Mouse (Mus musculus) heart, adult 2 months (tissue): ENCODE data around the gene Rreb1. TPM values are rescaled to one million over a fixed set of nuclear protein-coding genes. Genes with fewer than 3 reads are reported as not detected.

ENCODE experiments used
- DNase-seq, 2 experiments: peaks; one replicate each; pipeline ENCODE4 v3.0.0; 2021
- H3K27ac ChIP-seq: fragments of 200-600 bp; 2 replicates; pipeline ENCODE4 v1.8.1; 2022
- H3K27me3 ChIP-seq: fragments of 200-500 bp; 2 replicates; pipeline ENCODE4 v1.6.1; 2012; ENCODE audit warnings: mild to moderate bottlenecking, low read length, inconsistent platforms, mixed read lengths; ENCODE audit not compliant: control insufficient read depth, insufficient read depth
- H3K36me3 ChIP-seq: fragments of 200-500 bp; 2 replicates; pipeline ENCODE4 v1.6.1; 2012; ENCODE audit warnings: low read length, inconsistent platforms; ENCODE audit not compliant: control insufficient read depth, insufficient read depth
- H3K4me1 ChIP-seq: fragments of 200-500 bp; 2 replicates; pipeline ENCODE4 v1.6.1; 2011; ENCODE audit warnings: low read length; ENCODE audit not compliant: control insufficient read depth, insufficient read depth
- H3K4me3 ChIP-seq: fragments of 200-600 bp; 2 replicates; pipeline ENCODE4 v1.8.1; 2022
- H3K79me2 ChIP-seq: fragments of 200-500 bp; replicated peaks from 2 replicates; pipeline ENCODE4 v1.6.1; 2012; ENCODE audit warnings: mild to moderate bottlenecking, inconsistent platforms, low read length, moderate library complexity, mixed read lengths; ENCODE audit not compliant: control insufficient read depth, insufficient read depth
- H3K9ac ChIP-seq: fragments of 200-500 bp; 2 replicates; pipeline ENCODE4 v1.6.1; 2012; ENCODE audit warnings: low read depth, mild to moderate bottlenecking, control low read depth, inconsistent platforms, low read length, mixed read lengths
- CTCF ChIP-seq: fragments of 200-600 bp; IDR thresholded peaks from 2 replicates; pipeline ENCODE4 v1.8.1; 2022; ENCODE audit warnings: antibody characterized with exemption, mild to moderate bottlenecking, moderate library complexity
- EP300 ChIP-seq: fragments of 200-500 bp; IDR thresholded peaks from 2 replicates; pipeline ENCODE4 v1.6.1; 2011; ENCODE audit warnings: low read depth, low read length, control low read depth; ENCODE audit not compliant: insufficient read depth
- POLR2A ChIP-seq: fragments of 200-500 bp; IDR thresholded peaks from 2 replicates; pipeline ENCODE4 v1.6.1; 2011; ENCODE audit warnings: mild to moderate bottlenecking, low read depth, low read length, control low read depth; ENCODE audit not compliant: insufficient read depth
- WGBS: fragments of 180-500 bp; shearing (Covaris S2); methylation state at CpG from one replicate; pipeline ENCODE4 v1.1.7; 2018; 5-methylcytosine and 5-hydroxymethylcytosine counted together
- intact Hi-C: fragments of 180-260 bp; cut with DNase I; formaldehyde crosslinking; loops from one replicate; pipeline ENCODE4 v1.15.1; 2025
- polyA plus RNA-seq: library from polyadenylated mRNA; depleted of rRNA; stranded (reverse); fragments of >200 nt; gene quantifications from 2 replicates; pipeline ENCODE4 v1.2.3, GENCODE M21; 2012; rRNA removed
- total RNA-seq, 2 experiments: library from RNA; stranded (reverse); gene quantifications; 2 replicates each; pipeline ENCODE4 v1.2.3; 2021

Rreb1 gene
- total and polyA plus RNA-seq, 3 experiments = 12.8 to 57.5 (median 34.3) TPM

- intact Hi-C loops = no loop called here
- no peak overlapping the region for H3K9ac ChIP-seq
- TF ChIP-seq POLR2A (no peak), EP300 (no peak), CTCF (no peak)
- H3K27ac ChIP-seq = no peak overlapping the region
- no peaks in the 10 kb centered on the region for H3K4me1 ChIP-seq
- H3K4me3 ChIP-seq = no peak overlapping the region
- H3K27me3 ChIP-seq = no peaks in the 10 kb centered on the region
- no peaks in the 10 kb centered on the region for H3K79me2 ChIP-seq
- H3K36me3 ChIP-seq = no peaks in the 10 kb centered on the region
- 84% methylated on average over 3 of the region's 3 CpGs for WGBS
- DNase-seq = no peak
Observed at GRCm38 (mm10) chr13:37999713-38000112, 221.5 kb downstream of the Rreb1 start.

Other genes starting within 250 kb of the Rreb1 start
- 10 to 100 TPM; 41.7 to 44.9 TPM for gene Ssr1, start 215.8 kb downstream of the Rreb1 start, total RNA-seq
- 10.0 and 17.2 TPM in 2 replicates for gene Ssr1, start 215.8 kb downstream of the Rreb1 start, polyA plus RNA-seq